Mouse (Mus musculus) CH12.LX (cell line): ENCODE measurements around the gene Lrat. TPM values are rescaled to one million over a fixed set of nuclear protein-coding genes. Genes with fewer than 3 reads are reported as not detected.

Experiments used
- DNase-seq: peaks from one replicate; pipeline ENCODE4 v3.0.0-alpha.2; 2013; ENCODE audit errors: extremely low read depth
- H3K27ac ChIP-seq: 2 replicates; pipeline ENCODE4 v1.5.1; 2012; ENCODE audit warnings: low read depth, mild to moderate bottlenecking, control low read depth, moderate library complexity; ENCODE audit not compliant: insufficient read depth
- H3K27me3 ChIP-seq: replicated peaks from 2 replicates; pipeline ENCODE3; 2012; ENCODE audit warnings: inconsistent platforms
- H3K36me3 ChIP-seq, 2 experiments: replicated peaks in 1 of 2; 2 replicates each; pipeline versions ENCODE3 to v1.6.1; 2012; ENCODE audit warnings: inconsistent platforms in 1 of 2, low read length in 1 of 2, mild to moderate bottlenecking in 1 of 2, mixed read lengths in 1 of 2, moderate library complexity in 1 of 2; ENCODE audit not compliant: control insufficient read depth in 1 of 2, insufficient read depth in 1 of 2
- H3K4me1 ChIP-seq, 2 experiments: 2 replicates each; pipeline ENCODE4 v1.6.1; 2012; ENCODE audit warnings: inconsistent platforms in 1 of 2, moderate library complexity in 1 of 2; ENCODE audit not compliant: insufficient read depth in 2 of 2, control insufficient read depth in 1 of 2
- H3K4me2 ChIP-seq: 2 replicates; pipeline ENCODE4 v1.6.1; 2012; ENCODE audit warnings: low read depth, mild to moderate bottlenecking, control low read depth; ENCODE audit not compliant: poor library complexity, insufficient read depth, severe bottlenecking
- H3K4me3 ChIP-seq, 3 experiments: fragments of 150-350 bp in 1 of 3; sonication (generic) in 1 of 3; replicated peaks in 1 of 3; 2 replicates each; pipeline versions ENCODE3 to v1.5.1; 2011 to 2012; ENCODE audit warnings: low read depth in 2 of 3, low read length in 2 of 3, mild to moderate bottlenecking in 2 of 3, moderate library complexity in 2 of 3, control low read depth in 1 of 3, improper control_type of control experiment in 1 of 3, inconsistent platforms in 1 of 3, mixed read lengths in 1 of 3; ENCODE audit not compliant: poor library complexity in 1 of 3
- H3K79me2 ChIP-seq: replicated peaks from 2 replicates; pipeline ENCODE4 v1.6.1; 2012; ENCODE audit warnings: mild to moderate bottlenecking, moderate library complexity; ENCODE audit not compliant: control insufficient read depth, poor library complexity, insufficient read depth, severe bottlenecking; ENCODE audit errors: extremely low read depth
- H3K9ac ChIP-seq: 2 replicates; pipeline ENCODE4 v1.6.1; 2012; ENCODE audit warnings: low read depth, mild to moderate bottlenecking, control low read depth, moderate library complexity; ENCODE audit not compliant: insufficient read depth
- H3K9me3 ChIP-seq: replicated peaks from 2 replicates; pipeline ENCODE3; 2012; ENCODE audit warnings: low read length, inconsistent platforms, mixed read lengths
- BHLHE40 ChIP-seq: IDR thresholded peaks from 2 replicates; pipeline ENCODE4 v1.6.1; 2011; ENCODE audit warnings: mild to moderate bottlenecking, low read depth, low read length, improper control_type of control experiment
- CTCF ChIP-seq, 2 experiments: IDR thresholded peaks in 1 of 2; conservative IDR thresholded peaks in 1 of 2; 2 replicates each; pipeline ENCODE4 v1.5.1; 2011 to 2012; ENCODE audit warnings: low read depth in 2 of 2, low read length in 2 of 2, improper control_type of control experiment in 1 of 2, inconsistent platforms in 1 of 2, mild to moderate bottlenecking in 1 of 2, moderate library complexity in 1 of 2
- E2F4 ChIP-seq: IDR thresholded peaks from 2 replicates; pipeline ENCODE4 v1.6.1; 2011; ENCODE audit warnings: low read depth, low read length, improper control_type of control experiment; ENCODE audit not compliant: insufficient replicate concordance
- ELF1 ChIP-seq: IDR thresholded peaks from 2 replicates; pipeline ENCODE4 v1.6.1; 2014; ENCODE audit warnings: low read depth, mild to moderate bottlenecking, inconsistent platforms, low read length, improper control_type of control experiment
- EP300 ChIP-seq: IDR thresholded peaks from 2 replicates; pipeline ENCODE4 v1.6.1; 2011; ENCODE audit warnings: low read length, improper control_type of control experiment
- ETS1 ChIP-seq: conservative IDR thresholded peaks from 2 replicates; pipeline ENCODE4 v1.6.1; 2012; ENCODE audit warnings: low read depth, mild to moderate bottlenecking, inconsistent platforms, low read length, improper control_type of control experiment, moderate library complexity
- GABPA ChIP-seq: IDR thresholded peaks from 2 replicates; pipeline ENCODE4 v1.6.1; 2012; ENCODE audit warnings: low read depth, low read length, improper control_type of control experiment, inconsistent platforms; ENCODE audit not compliant: insufficient replicate concordance
- HCFC1 ChIP-seq: IDR thresholded peaks from 2 replicates; pipeline ENCODE4 v1.6.1; 2012; ENCODE audit warnings: low read depth, mild to moderate bottlenecking, inconsistent platforms, low read length, improper control_type of control experiment
- JUN ChIP-seq: IDR thresholded peaks from 2 replicates; pipeline ENCODE4 v1.6.1; 2011; ENCODE audit warnings: low read depth, mild to moderate bottlenecking, low read length, improper control_type of control experiment, moderate library complexity; ENCODE audit not compliant: insufficient read depth
- JUND ChIP-seq: conservative IDR thresholded peaks from 2 replicates; pipeline ENCODE4 v1.6.1; 2011; ENCODE audit warnings: low read depth, low read length, improper control_type of control experiment
- MEF2A ChIP-seq: IDR thresholded peaks from 2 replicates; pipeline ENCODE4 v1.6.1; 2014; ENCODE audit warnings: low read depth, mild to moderate bottlenecking, inconsistent platforms, low read length, improper control_type of control experiment, borderline replicate concordance
- NELFE ChIP-seq: IDR thresholded peaks from 2 replicates; pipeline ENCODE4 v1.6.1; 2011; ENCODE audit warnings: low read depth, low read length, improper control_type of control experiment
- NRF1 ChIP-seq: IDR thresholded peaks from 2 replicates; pipeline ENCODE4 v1.6.1; 2014; ENCODE audit warnings: low read depth, mild to moderate bottlenecking, inconsistent platforms, low read length, improper control_type of control experiment, moderate library complexity
- POLR2AphosphoS2 ChIP-seq: IDR thresholded peaks from 2 replicates; pipeline ENCODE4 v1.6.1; 2011; ENCODE audit warnings: low read depth, low read length, improper control_type of control experiment
- RAD21 ChIP-seq: IDR thresholded peaks from 2 replicates; pipeline ENCODE4 v1.6.1; 2011; ENCODE audit warnings: low read depth, mild to moderate bottlenecking, low read length, improper control_type of control experiment, moderate library complexity
- RCOR1 ChIP-seq: conservative IDR thresholded peaks from 2 replicates; pipeline ENCODE4 v1.6.1; 2012; ENCODE audit warnings: low read depth, mild to moderate bottlenecking, inconsistent platforms, low read length, improper control_type of control experiment
- SIN3A ChIP-seq: IDR thresholded peaks from 2 replicates; pipeline ENCODE4 v1.6.1; 2012; ENCODE audit warnings: low read length, improper control_type of control experiment, inconsistent platforms
- SMC3 ChIP-seq: IDR thresholded peaks from 2 replicates; pipeline ENCODE4 v1.6.1; 2011; ENCODE audit warnings: low read depth, low read length, improper control_type of control experiment
- TBP ChIP-seq: conservative IDR thresholded peaks from 2 replicates; pipeline ENCODE4 v1.6.1; 2011; ENCODE audit warnings: low read depth, low read length, improper control_type of control experiment
- UBTF ChIP-seq: IDR thresholded peaks from 2 replicates; pipeline ENCODE4 v1.6.1; 2012; ENCODE audit warnings: low read depth, mild to moderate bottlenecking, inconsistent platforms, low read length, improper control_type of control experiment, moderate library complexity
- USF1 ChIP-seq: IDR thresholded peaks from 2 replicates; pipeline ENCODE4 v1.6.1; 2014; ENCODE audit warnings: low read depth, mild to moderate bottlenecking, inconsistent platforms, low read length, improper control_type of control experiment
- ZMIZ1 ChIP-seq: IDR thresholded peaks from 2 replicates; pipeline ENCODE4 v1.6.1; 2012; ENCODE audit warnings: low read depth, mild to moderate bottlenecking, inconsistent platforms, low read length, improper control_type of control experiment
- dilution Hi-C: fragments of 300-500 bp; cut with MboI; formaldehyde crosslinking; loops from 2 replicates; pipeline ENCODE4 v1.14.3; 2020; ENCODE audit warnings: low sequenced_read_pairs; ENCODE audit not compliant: extremely low pct_unique_long_range_greater_than_20kb, extremely low pct_ligation_motif_present
- in situ Hi-C: fragments of 300-500 bp; cut with MboI; formaldehyde crosslinking; loops from 3 replicates; pipeline ENCODE4 v1.14.3; 2019; ENCODE audit warnings: low sequenced_read_pairs, low pct_ligation_motif_present, low pct_unique_long_range_greater_than_20kb, mixed read lengths
- polyA plus RNA-seq: library from polyadenylated mRNA; unstranded; fragments of >175 nt; gene quantifications from 2 replicates; pipeline ENCODE4 v1.2.1, GENCODE M21; 2012; ENCODE audit warnings: low read depth; ENCODE audit not compliant: insufficient read length
- total RNA-seq, 2 experiments: library from RNA; depleted of rRNA; stranded (reverse); fragments of 300-350 nt in 1 of 2; fragments of >200 nt in 1 of 2; gene quantifications; 2 replicates each; pipeline ENCODE4 v1.2.3; 2012 to 2014

Lrat gene
- total and polyA plus RNA-seq, 3 experiments = not detected

GRCm38 (mm10) chr3:82888842-82889241 lies 14.9 kb downstream of the Lrat start:
- in situ Hi-C loops = no loop called here
- Histone ChIP-seq H3K4me1 (no peaks in the 10 kb centered on the region), H3K4me2 (no peak overlapping the region), H3K9me3 (no peaks in the 10 kb centered on the region), H3K9ac (no peak overlapping the region), H3K36me3 (no peaks in the 10 kb centered on the region), H3K79me2 (no peaks in the 10 kb centered on the region), H3K27me3 (no peaks in the 10 kb centered on the region), H3K4me3 (no peak overlapping the region), H3K27ac (no peak overlapping the region)
- TF ChIP-seq HCFC1 (no peak), RCOR1 (no peak), RAD21 (no peak), ETS1 (no peak), UBTF (no peak), NELFE (no peak), ZMIZ1 (no peak), POLR2AphosphoS2 (no peak), GABPA (no peak), USF1 (no peak), EP300 (no peak), JUND (no peak), E2F4 (no peak), ELF1 (no peak), NRF1 (no peak)
- dilution Hi-C loops = no loop called here
- DNase-seq = no peak

GRCm38 (mm10) chr3:82877258-82877657 lies 26.5 kb downstream of the Lrat start:
- DNase-seq = peak; percentile 43
- dilution Hi-C loops = no loop called here

More at GRCm38 (mm10) chr3:82877258-82877657, 26.5 kb downstream of the Lrat start:
- H3K9ac ChIP-seq = no peak overlapping the region
- peaks cover 0 to 4% of the 10 kb centered on the region in 2 experiments; a peak in 1 of 4 replicates for H3K4me1 ChIP-seq
- no peaks in the 10 kb centered on the region for H3K79me2 ChIP-seq
- in situ Hi-C loops = loop anchor here (10.0 kb wide), 1 partner anchor 178 kb away; the partner anchor contains the start of gene Plrg1
- H3K36me3 ChIP-seq = no peaks in the 10 kb centered on the region
- H3K4me2 ChIP-seq = no peak overlapping the region
- H3K4me3 ChIP-seq = no peak overlapping the region
- H3K27ac ChIP-seq = no peak overlapping the region
- TF ChIP-seq MEF2A (no peak), SMC3 (peak; percentile 64), UBTF (no peak), ZMIZ1 (no peak), SIN3A (no peak), CTCF (conservative IDR thresholded peaks at IDR 0.05 in 1 of 2, IDR thresholded peaks at IDR 0.05 in 1 of 2; ENCODE audit: low read depth in 2 of 2, low read length in 2 of 2) (peak; percentile 57 to 75), POLR2AphosphoS2 (no peak), RCOR1 (no peak), TBP (no peak), RAD21 (peak; percentile 71), JUN (no peak), BHLHE40 (no peak)
- H3K27me3 ChIP-seq = no peaks in the 10 kb centered on the region
- peaks cover 3% of the 10 kb centered on the region for H3K9me3 ChIP-seq
